Mouse (Mus musculus): Measurements from ENCODE around the gene Ccdc146. TPM values are rescaled to one million over a fixed set of nuclear protein-coding genes. Genes with fewer than 3 reads are reported as not detected.
A peak's percentile ranks its signal among the peaks of the same experiment; 100 is the strongest.

The Ccdc146 gene
- polyA plus RNA-seq, 1 experiment from 2014 or later: not detected

DNA sequence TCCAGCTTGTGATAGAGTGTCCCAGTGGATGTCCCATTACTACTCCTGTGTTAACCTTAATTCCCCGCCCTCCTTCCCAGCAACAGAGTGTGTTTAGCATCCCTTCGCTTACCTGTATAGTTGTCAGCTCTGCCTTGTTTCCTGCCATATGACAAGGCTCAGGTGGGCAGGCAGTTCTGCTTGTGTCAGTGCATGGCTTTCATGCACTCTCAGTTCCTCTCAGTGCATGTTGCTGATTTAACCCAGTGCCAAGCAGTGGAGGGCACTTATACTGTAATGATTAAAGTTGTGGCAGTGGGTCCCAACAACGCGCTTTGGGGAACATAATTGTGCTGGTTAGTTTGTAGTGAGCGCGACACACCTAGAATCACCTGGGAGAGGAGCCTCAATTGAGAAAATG, 2.2 kb upstream of the Ccdc146 start:
- 94% methylated on average over 6 of the region's 6 CpGs for WGBS
- H3K4me2 ChIP-seq (replicated peaks; ENCODE audit: low read depth, low read length): no peak overlapping the region

DNA sequence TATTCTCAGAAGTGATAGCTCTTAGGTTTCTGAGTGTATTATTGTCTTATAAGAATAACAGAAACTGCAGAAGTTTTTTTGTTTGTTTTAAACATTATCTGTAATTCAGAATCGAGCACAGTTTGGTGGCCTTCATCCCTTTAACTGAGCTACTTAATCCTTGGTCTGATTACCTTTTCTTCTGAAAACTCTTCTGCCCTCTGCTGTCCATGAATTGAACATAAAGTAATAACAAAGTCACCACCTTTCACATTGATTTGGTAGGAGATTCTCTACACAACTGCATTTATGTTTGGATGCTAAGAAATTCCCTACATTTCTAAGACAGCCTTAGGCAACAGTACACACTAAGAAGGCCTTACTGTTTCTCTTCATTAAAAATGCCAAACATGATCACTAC, 3.9 kb downstream of the Ccdc146 start:
- Histone ChIP-seq H3K9me3 (ENCODE audit: control insufficient read depth, low read length) (no peaks in the 10 kb centered on the region), H3K4me3 (ENCODE audit: low read length) (no peak overlapping the region), H3K9ac (ENCODE audit: low read depth, low read length) (no peak overlapping the region), H3K27me3 (ENCODE audit: control insufficient read depth, insufficient read depth, low read length) (no peaks in the 10 kb centered on the region), H3K4me1 (ENCODE audit: control insufficient read depth, insufficient read depth, low read length) (no peaks in the 10 kb centered on the region), H3K36me3 (ENCODE audit: control insufficient read depth, insufficient read depth, low read length) (no peaks in the 10 kb centered on the region), H3K27ac (ENCODE audit: low read depth, low read length) (no peak overlapping the region), H3K4me2 (replicated peaks; ENCODE audit: low read depth, low read length) (no peak overlapping the region)
- 45% methylated on average over 1 of the region's 1 CpGs for WGBS
- no peak for ATAC-seq (ENCODE audit: low FRiP score, low TSS enrichment)

More for the DNA sequence above, 2.2 kb upstream of the Ccdc146 start:
- no peaks in the 10 kb centered on the region for H3K27me3 ChIP-seq (ENCODE audit: control insufficient read depth, insufficient read depth, low read length)
- H3K9ac ChIP-seq (ENCODE audit: low read depth, low read length): no peak overlapping the region
- no peak overlapping the region for H3K4me3 ChIP-seq (ENCODE audit: low read length)
- H3K4me1 ChIP-seq (ENCODE audit: control insufficient read depth, insufficient read depth, low read length): no peaks in the 10 kb centered on the region
- no peaks in the 10 kb centered on the region for H3K9me3 ChIP-seq (ENCODE audit: control insufficient read depth, low read length)
- ATAC-seq (ENCODE audit: low FRiP score, low TSS enrichment): no peak
- no peaks in the 10 kb centered on the region for H3K36me3 ChIP-seq (ENCODE audit: control insufficient read depth, insufficient read depth, low read length)
- no peak overlapping the region for H3K27ac ChIP-seq (ENCODE audit: low read depth, low read length)

DNA sequence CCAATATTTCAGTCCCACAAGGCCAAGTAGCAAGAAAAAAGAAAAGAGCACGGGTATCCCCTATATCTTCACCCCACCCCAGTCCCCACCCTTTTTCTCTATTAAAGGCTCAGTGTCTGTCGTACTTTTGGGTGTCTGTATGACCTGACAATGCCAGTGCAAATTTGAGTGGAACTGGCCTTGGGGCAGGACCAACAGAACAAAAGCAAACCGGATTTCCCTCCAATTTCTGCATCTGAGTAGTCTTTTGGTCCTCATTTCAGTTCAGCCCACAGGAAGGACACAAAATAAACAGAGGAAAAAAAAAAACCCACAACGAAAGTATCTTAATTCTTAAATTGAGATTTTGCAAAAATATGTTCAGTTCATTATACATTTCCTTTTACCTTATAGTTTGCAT, 5.9 kb downstream of the Ccdc146 start:
- no peaks in the 10 kb centered on the region for H3K9me3 ChIP-seq (ENCODE audit: control insufficient read depth, low read length)
- 75% methylated on average over 4 of the region's 4 CpGs for WGBS

DNA sequence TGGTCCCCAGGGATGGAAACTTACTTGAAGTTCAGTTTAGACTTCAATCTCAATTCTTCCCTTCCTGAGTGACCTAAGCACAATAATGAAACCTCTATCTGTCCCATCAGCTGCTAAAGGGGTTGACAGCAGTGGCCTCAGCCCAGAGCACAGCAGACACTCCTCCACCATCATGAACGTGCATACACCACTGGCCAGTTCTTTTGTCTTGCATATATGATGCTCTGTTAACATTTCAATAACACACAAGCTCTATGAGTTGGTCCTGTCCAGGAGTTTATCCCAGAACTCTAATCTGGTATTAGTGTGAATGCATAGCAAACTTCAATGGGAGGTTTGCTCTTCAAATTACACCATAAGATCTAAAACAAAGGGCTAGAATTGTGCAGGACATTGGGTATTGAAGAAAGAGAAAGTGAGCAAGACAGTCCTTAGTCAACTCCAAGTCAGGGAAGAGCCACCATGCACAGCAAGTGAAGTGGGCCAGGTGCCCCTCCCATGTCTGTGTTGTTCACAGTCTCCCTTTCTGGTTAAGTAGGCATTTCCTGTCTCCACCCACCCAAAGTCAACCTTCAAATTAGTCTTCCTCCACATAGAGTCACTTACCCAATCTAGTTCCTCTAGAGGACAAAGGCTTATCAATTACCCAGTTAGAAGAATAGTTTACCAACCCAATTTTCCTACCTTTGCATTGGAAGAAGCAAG, 10.2 kb downstream of the Ccdc146 start:
- no peaks in the 10 kb centered on the region for H3K9me3 ChIP-seq (ENCODE audit: control insufficient read depth, low read length)
- ATAC-seq (ENCODE audit: low FRiP score, low TSS enrichment): no peak
- 68% methylated on average over 1 of the region's 1 CpGs for WGBS

More for the DNA sequence above, 5.9 kb downstream of the Ccdc146 start:
- no peaks in the 10 kb centered on the region for H3K36me3 ChIP-seq (ENCODE audit: control insufficient read depth, insufficient read depth, low read length)
- no peak overlapping the region for H3K4me2 ChIP-seq (replicated peaks; ENCODE audit: low read depth, low read length)
- no peak overlapping the region for H3K9ac ChIP-seq (ENCODE audit: low read depth, low read length)
- H3K4me1 ChIP-seq (ENCODE audit: control insufficient read depth, insufficient read depth, low read length): no peaks in the 10 kb centered on the region
- no peak for ATAC-seq (ENCODE audit: low FRiP score, low TSS enrichment)
- H3K27ac ChIP-seq (ENCODE audit: low read depth, low read length): no peak overlapping the region
- H3K4me3 ChIP-seq (ENCODE audit: low read length): no peak overlapping the region
- no peaks in the 10 kb centered on the region for H3K27me3 ChIP-seq (ENCODE audit: control insufficient read depth, insufficient read depth, low read length)

DNA sequence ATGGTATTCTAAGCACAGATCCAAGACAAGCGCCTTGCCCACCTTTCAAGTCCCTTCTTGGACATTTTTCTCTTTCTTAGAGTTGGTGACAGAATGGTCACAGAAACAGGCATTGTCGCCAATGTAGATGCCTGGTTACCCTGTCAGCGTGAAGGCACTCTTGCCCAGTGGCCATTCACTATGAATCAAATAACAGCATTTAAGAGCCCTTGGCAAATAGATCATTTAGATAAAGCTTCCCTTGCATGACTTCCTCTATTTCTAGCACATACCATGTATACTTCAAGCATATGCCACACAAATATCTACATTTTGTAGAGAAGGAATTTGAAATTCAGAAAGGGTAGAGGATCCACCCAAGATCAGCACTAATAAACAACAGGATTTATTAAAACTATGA, 11.2 kb downstream of the Ccdc146 start:
- H3K27me3 ChIP-seq (ENCODE audit: control insufficient read depth, insufficient read depth, low read length): no peaks in the 10 kb centered on the region
- WGBS: 90% methylated on average over 3 of the region's 3 CpGs
- H3K9me3 ChIP-seq (ENCODE audit: control insufficient read depth, low read length): no peaks in the 10 kb centered on the region
- no peaks in the 10 kb centered on the region for H3K4me1 ChIP-seq (ENCODE audit: control insufficient read depth, insufficient read depth, low read length)
- ATAC-seq (ENCODE audit: low FRiP score, low TSS enrichment): no peak
- no peak overlapping the region for H3K4me2 ChIP-seq (replicated peaks; ENCODE audit: low read depth, low read length)
- no peaks in the 10 kb centered on the region for H3K36me3 ChIP-seq (ENCODE audit: control insufficient read depth, insufficient read depth, low read length)
- H3K4me3 ChIP-seq (ENCODE audit: low read length): no peak overlapping the region
- no peak overlapping the region for H3K9ac ChIP-seq (ENCODE audit: low read depth, low read length)
- no peak overlapping the region for H3K27ac ChIP-seq (ENCODE audit: low read depth, low read length)

More for the DNA sequence above, 10.2 kb downstream of the Ccdc146 start:
- Histone ChIP-seq H3K9ac (ENCODE audit: low read depth, low read length) (no peak overlapping the region), H3K27me3 (ENCODE audit: control insufficient read depth, insufficient read depth, low read length) (no peaks in the 10 kb centered on the region), H3K4me3 (ENCODE audit: low read length) (no peak overlapping the region), H3K4me2 (replicated peaks; ENCODE audit: low read depth, low read length) (no peak overlapping the region), H3K4me1 (ENCODE audit: control insufficient read depth, insufficient read depth, low read length) (no peaks in the 10 kb centered on the region), H3K36me3 (ENCODE audit: control insufficient read depth, insufficient read depth, low read length) (no peaks in the 10 kb centered on the region), H3K27ac (ENCODE audit: low read depth, low read length) (no peak overlapping the region)

DNA sequence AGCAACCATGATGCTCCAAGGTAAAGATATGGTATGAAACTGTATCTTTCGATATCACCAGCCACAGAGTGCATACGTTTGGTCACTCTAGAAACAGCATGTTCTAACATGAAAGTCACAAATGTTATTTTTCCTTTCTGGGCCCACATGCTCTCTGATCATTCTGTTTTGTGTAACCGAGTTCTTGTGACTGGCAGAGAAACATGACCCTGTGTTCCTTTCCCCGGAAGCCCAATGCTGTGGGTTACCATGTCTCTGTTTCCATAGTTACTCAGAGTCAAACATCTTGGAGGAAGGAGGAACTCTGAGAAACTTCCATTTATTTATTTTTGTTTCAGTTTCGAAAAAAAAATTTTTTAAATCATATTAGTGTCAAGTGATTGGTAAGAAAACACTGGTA, 12.4 kb downstream of the Ccdc146 start:
- no peaks in the 10 kb centered on the region for H3K36me3 ChIP-seq (ENCODE audit: control insufficient read depth, insufficient read depth, low read length)
- 67% methylated on average over 5 of the region's 5 CpGs for WGBS
- no peak overlapping the region for H3K9ac ChIP-seq (ENCODE audit: low read depth, low read length)
- H3K4me2 ChIP-seq (replicated peaks; ENCODE audit: low read depth, low read length): no peak overlapping the region
- no peaks in the 10 kb centered on the region for H3K4me1 ChIP-seq (ENCODE audit: control insufficient read depth, insufficient read depth, low read length)
- ATAC-seq (ENCODE audit: low FRiP score, low TSS enrichment): no peak
- no peaks in the 10 kb centered on the region for H3K9me3 ChIP-seq (ENCODE audit: control insufficient read depth, low read length)
- H3K4me3 ChIP-seq (ENCODE audit: low read length): no peak overlapping the region
- no peak overlapping the region for H3K27ac ChIP-seq (ENCODE audit: low read depth, low read length)
- no peaks in the 10 kb centered on the region for H3K27me3 ChIP-seq (ENCODE audit: control insufficient read depth, insufficient read depth, low read length)

DNA sequence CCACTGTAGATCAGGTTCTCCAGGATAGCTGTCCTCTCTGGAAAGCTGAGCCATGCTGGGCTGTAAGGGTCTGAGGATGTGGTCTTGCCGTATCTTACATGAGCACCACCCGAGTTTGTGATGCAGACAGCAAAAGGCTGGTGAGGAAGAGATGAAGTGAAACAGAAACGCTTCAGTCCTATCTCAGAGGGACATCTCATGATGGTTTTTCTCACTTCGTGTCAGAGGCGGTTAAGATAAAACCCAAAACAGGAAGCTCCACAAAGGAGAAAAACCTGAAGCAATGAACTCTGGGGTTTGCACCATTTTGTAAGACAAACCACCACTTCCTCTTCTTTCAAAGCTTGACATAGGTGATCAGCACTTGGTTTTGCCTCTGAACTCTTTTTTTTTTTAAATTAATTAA, 13.2 kb downstream of the Ccdc146 start:
- Histone ChIP-seq H3K4me1 (ENCODE audit: control insufficient read depth, insufficient read depth, low read length) (no peaks in the 10 kb centered on the region), H3K27ac (ENCODE audit: low read depth, low read length) (no peak overlapping the region), H3K9me3 (ENCODE audit: control insufficient read depth, low read length) (no peaks in the 10 kb centered on the region), H3K36me3 (ENCODE audit: control insufficient read depth, insufficient read depth, low read length) (no peaks in the 10 kb centered on the region), H3K4me2 (replicated peaks; ENCODE audit: low read depth, low read length) (no peak overlapping the region), H3K4me3 (ENCODE audit: low read length) (no peak overlapping the region), H3K27me3 (ENCODE audit: control insufficient read depth, insufficient read depth, low read length) (no peaks in the 10 kb centered on the region), H3K9ac (ENCODE audit: low read depth, low read length) (no peak overlapping the region)
- no peak for ATAC-seq (ENCODE audit: low FRiP score, low TSS enrichment)
- 87% methylated on average over 5 of the region's 5 CpGs for WGBS

DNA sequence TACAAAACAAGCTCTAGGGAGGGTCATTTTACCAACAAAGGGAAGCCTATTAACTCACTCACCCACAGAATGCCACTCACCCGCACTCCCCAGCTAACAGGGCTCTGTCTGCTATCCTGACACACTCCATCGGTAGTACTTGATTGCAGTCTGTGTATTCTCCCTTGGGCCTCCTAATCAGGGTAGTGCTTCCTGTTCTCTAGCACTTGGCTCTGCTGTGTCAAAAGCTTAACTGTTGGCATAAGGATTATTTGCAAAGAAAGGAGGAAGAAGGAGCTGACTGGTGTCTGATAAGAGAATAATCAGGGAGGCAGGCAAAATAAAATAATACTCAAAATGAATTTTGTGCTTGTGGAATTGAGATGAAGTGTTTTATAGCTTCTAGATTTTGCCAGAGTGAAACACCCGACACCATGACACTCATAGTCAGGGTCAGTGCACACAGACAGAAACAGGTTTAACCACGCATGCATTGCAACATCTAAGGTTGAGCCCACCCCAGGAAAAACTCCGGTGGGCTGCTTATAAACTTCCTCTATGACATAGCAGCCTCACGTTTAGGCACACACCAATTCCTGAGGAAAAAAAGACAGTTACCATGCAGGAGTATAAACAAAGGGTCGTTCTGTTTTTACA, 29.2 kb downstream of the Ccdc146 start:
- no peak overlapping the region for H3K4me2 ChIP-seq (replicated peaks; ENCODE audit: low read depth, low read length)
- WGBS: 19% methylated on average over 7 of the region's 7 CpGs
- H3K4me3 ChIP-seq (ENCODE audit: low read length): no peak overlapping the region
- peaks cover 8% of the 10 kb centered on the region; the same call in 1 of the 2 replicates for H3K4me1 ChIP-seq (ENCODE audit: control insufficient read depth, insufficient read depth, low read length)
- H3K9ac ChIP-seq (ENCODE audit: low read depth, low read length): no peak overlapping the region
- no peaks in the 10 kb centered on the region for H3K27me3 ChIP-seq (ENCODE audit: control insufficient read depth, insufficient read depth, low read length)
- no peaks in the 10 kb centered on the region for H3K36me3 ChIP-seq (ENCODE audit: control insufficient read depth, insufficient read depth, low read length)
- ATAC-seq (ENCODE audit: low FRiP score, low TSS enrichment): peak; percentile 71; the same call in 1 of the 2 replicates
- H3K27ac ChIP-seq (ENCODE audit: low read depth, low read length): no peak overlapping the region
- H3K9me3 ChIP-seq (ENCODE audit: control insufficient read depth, low read length): no peaks in the 10 kb centered on the region

DNA sequence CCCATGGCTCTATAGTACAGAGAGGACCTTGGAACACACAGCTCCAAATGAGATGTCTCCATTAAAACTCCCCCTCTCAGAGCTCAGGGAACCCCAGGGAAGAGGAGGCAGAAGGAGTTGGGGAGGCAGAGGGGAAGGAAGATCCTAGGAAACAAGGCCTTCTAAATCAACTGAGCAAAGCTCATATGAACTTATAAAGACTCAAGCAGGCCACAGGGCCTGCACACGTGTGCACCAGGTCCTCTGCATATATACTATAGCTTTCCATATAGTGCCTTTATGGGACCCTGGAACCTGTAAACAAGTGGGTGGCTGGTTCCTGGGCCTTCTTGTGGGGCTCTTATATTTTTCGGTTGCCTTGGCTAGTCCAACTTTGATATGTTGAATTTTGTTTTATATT, 29.9 kb downstream of the Ccdc146 start:
- no peak overlapping the region for H3K27ac ChIP-seq (ENCODE audit: low read depth, low read length)
- H3K36me3 ChIP-seq (ENCODE audit: control insufficient read depth, insufficient read depth, low read length): no peaks in the 10 kb centered on the region
- H3K4me3 ChIP-seq (ENCODE audit: low read length): no peak overlapping the region
- no peak overlapping the region for H3K9ac ChIP-seq (ENCODE audit: low read depth, low read length)
- no peaks in the 10 kb centered on the region for H3K9me3 ChIP-seq (ENCODE audit: control insufficient read depth, low read length)
- no peak overlapping the region for H3K4me2 ChIP-seq (replicated peaks; ENCODE audit: low read depth, low read length)
- H3K4me1 ChIP-seq (ENCODE audit: control insufficient read depth, insufficient read depth, low read length): peaks cover 8% of the 10 kb centered on the region; the same call in 1 of the 2 replicates
- no peaks in the 10 kb centered on the region for H3K27me3 ChIP-seq (ENCODE audit: control insufficient read depth, insufficient read depth, low read length)
- no peak for ATAC-seq (ENCODE audit: low FRiP score, low TSS enrichment)
- WGBS: 84% methylated on average over 2 of the region's 2 CpGs
